In the genomic region with DNA sequence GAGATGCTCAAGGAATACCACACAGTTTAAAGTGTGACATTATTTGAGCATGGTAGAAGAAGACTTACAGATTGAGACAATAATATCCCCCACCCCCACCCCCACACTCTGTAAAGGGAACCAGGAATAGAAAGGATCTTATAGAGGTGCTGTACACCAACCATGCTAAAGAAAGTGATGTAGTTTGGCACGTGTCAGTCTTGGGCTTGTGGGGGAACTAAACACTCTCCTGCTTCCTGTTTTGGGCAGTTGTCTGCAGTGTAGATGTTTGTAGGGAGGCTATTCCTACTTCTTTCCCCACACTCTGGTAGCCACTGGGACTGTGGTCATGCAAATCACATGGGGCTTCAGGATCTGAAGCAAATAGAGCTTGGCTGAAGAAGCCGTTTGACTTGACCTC, we compare ENCODE assay signal across 28 mouse cellular contexts.
DNase-seq lines count a peak whose midpoint lies in the region; ATAC-seq and TF ChIP-seq lines count a peak whose summit lies in the region.
"Had no signal": no experiment of that assay in that cellular context is flagged by ENCODE, and none has a peak within 500 bp of the region (broad histone marks: within the 10 kb centered on the region; RNA-seq: fewer than 3 reads in every experiment).

No protein-coding gene starts in this region.

- no peak for TF ChIP-seq EP300 in heart, postnatal 0 days (IDR thresholded peaks at IDR 0.05; ENCODE audit: low read depth)

- ATAC-seq in cerebellum, adult (ENCODE audit: insufficient number of reproducible peaks, low FRiP score, low TSS enrichment): 0 out of 2 replicates have a peak, but pooled peaks have one; percentile 13
- ATAC-seq in heart, postnatal 0 days (ENCODE audit: insufficient read depth, low read depth): no peak
- ATAC-seq in heart, embryonic 11.5 days (replicated peaks; ENCODE audit: insufficient number of reproducible peaks, low FRiP score, low TSS enrichment): no peak
- ATAC-seq in megakaryocyte, adult 5-6 weeks (ENCODE audit: poor library complexity, severe bottlenecking): peak; percentile 82
- ATAC-seq: forebrain, embryonic 14.5 days; hindbrain, postnatal 0 days; intestine, embryonic 15.5 days; midbrain, embryonic 15.5 days; Patski had no signal

- H3K27me3 ChIP-seq in heart, postnatal 0 days (ENCODE audit: control insufficient read depth, insufficient read depth, low read length): no peaks in the 10 kb centered on the region
- H3K27me3 ChIP-seq in heart, embryonic 11.5 days (ENCODE audit: control insufficient read depth, insufficient read depth, low read length): no peaks in the 10 kb centered on the region
- H3K27me3 ChIP-seq: embryonic facial prominence, embryonic 12.5 days; hindbrain, embryonic 12.5 days; intestine, embryonic 15.5 days; limb, embryonic 12.5 days; midbrain, embryonic 15.5 days; Patski had no signal

- no peak overlapping the region for H3K4me3 ChIP-seq in heart, postnatal 0 days (ENCODE audit: low read depth, low read length)
- H3K4me3 ChIP-seq in heart, embryonic 11.5 days (ENCODE audit: low read depth, low read length): no peak overlapping the region
- no peak overlapping the region for H3K4me3 ChIP-seq in left cerebral cortex, adult 2 months
- H3K4me3 ChIP-seq: embryonic facial prominence, embryonic 12.5 days; hindbrain, embryonic 12.5 days; intestine, embryonic 15.5 days; limb, embryonic 12.5 days; midbrain, embryonic 10.5 days; midbrain, embryonic 15.5 days had no signal

- H3K9ac ChIP-seq in heart, postnatal 0 days (replicated peaks; ENCODE audit: low read depth, low read length): no peak overlapping the region
- no peak overlapping the region for H3K9ac ChIP-seq in heart, embryonic 11.5 days (ENCODE audit: low read depth, low read length)
- H3K9ac ChIP-seq: embryonic facial prominence, embryonic 12.5 days; hindbrain, embryonic 12.5 days; intestine, embryonic 15.5 days; limb, embryonic 12.5 days; midbrain, embryonic 15.5 days had no signal

- H3K4me2 ChIP-seq in heart, postnatal 0 days (ENCODE audit: low read depth, low read length): peak overlapping the region; percentile 6
- no peak overlapping the region for H3K4me2 ChIP-seq in heart, embryonic 11.5 days
- H3K4me2 ChIP-seq: embryonic facial prominence, embryonic 12.5 days; hindbrain, embryonic 12.5 days; intestine, embryonic 15.5 days; limb, embryonic 12.5 days; liver, embryonic 11.5 days; midbrain, embryonic 15.5 days had no signal

- TF ChIP-seq CTCF in heart, postnatal 0 days (IDR thresholded peaks at IDR 0.05; ENCODE audit: low read depth): no peak
- no peak for TF ChIP-seq CTCF in left cerebral cortex, adult 2 months (IDR thresholded peaks at IDR 0.05)

- no peak for DNase-seq in cerebellum, postnatal 10 days
- no peak for DNase-seq in heart, postnatal 0 days (ENCODE audit: low spot score)
- no peak for DNase-seq in layer of hippocampus, adult 11-12 months (ENCODE audit: low spot score)
- no peak for DNase-seq in embryo, embryonic 11 days
- no peak for DNase-seq in left cerebral cortex, adult 2 months (ENCODE audit: extremely low spot score in 1 of 2, low spot score in 2 of 2)
- DNase-seq: adrenal gland, postnatal 14 days; cerebellum, adult 18-20 months; gastrocnemius, postnatal 14 days; kidney, adult 2 months; kidney, postnatal 10 days; right cerebral cortex, adult 18-20 months; spleen, adult 18-20 months; thymus, adult 2 months; thymus, postnatal 36 days had no signal

- WGBS in heart, postnatal 0 days: 13% methylated on average over 2 of the region's 2 CpGs
- WGBS in heart, embryonic 11.5 days (ENCODE audit: insufficient replicate concordance): 67% methylated on average over 2 of the region's 2 CpGs

- intact Hi-C loops in left cerebral cortex, adult 2 months (cut with DNase I): no loop called here

- H3K9me3 ChIP-seq in heart, postnatal 0 days (replicated peaks; ENCODE audit: control insufficient read depth, low read length): no peaks in the 10 kb centered on the region
- no peaks in the 10 kb centered on the region for H3K9me3 ChIP-seq in heart, embryonic 11.5 days (replicated peaks; ENCODE audit: control insufficient read depth, low read length)
- H3K9me3 ChIP-seq: embryonic facial prominence, embryonic 12.5 days; hindbrain, embryonic 12.5 days; intestine, embryonic 15.5 days; limb, embryonic 12.5 days; midbrain, embryonic 10.5 days; midbrain, embryonic 15.5 days had no signal

- no peaks in the 10 kb centered on the region for H3K36me3 ChIP-seq in heart, postnatal 0 days (replicated peaks; ENCODE audit: control insufficient read depth, insufficient read depth, low read length)
- no peaks in the 10 kb centered on the region for H3K36me3 ChIP-seq in heart, embryonic 11.5 days (ENCODE audit: control insufficient read depth, insufficient read depth, low read length)
- H3K36me3 ChIP-seq: embryonic facial prominence, embryonic 12.5 days; hindbrain, embryonic 12.5 days; intestine, embryonic 15.5 days; limb, embryonic 12.5 days; midbrain, embryonic 10.5 days; midbrain, embryonic 15.5 days had no signal

- no peak overlapping the region for H3K27ac ChIP-seq in heart, postnatal 0 days (ENCODE audit: low read depth)
- H3K27ac ChIP-seq in heart, embryonic 11.5 days (ENCODE audit: low read depth, low read length): no peak overlapping the region
- H3K27ac ChIP-seq in left cerebral cortex, adult 2 months: no peak overlapping the region
- H3K27ac ChIP-seq: embryonic facial prominence, embryonic 12.5 days; hindbrain, embryonic 12.5 days; hindbrain, postnatal 0 days; intestine, embryonic 15.5 days; limb, embryonic 12.5 days; macrophage; midbrain, embryonic 10.5 days; midbrain, embryonic 15.5 days had no signal

- peaks cover 31% of the 10 kb centered on the region for H3K4me1 ChIP-seq in heart, postnatal 0 days (ENCODE audit: control insufficient read depth, insufficient read depth)
- H3K4me1 ChIP-seq in heart, embryonic 11.5 days (ENCODE audit: control insufficient read depth, insufficient read depth, low read length): no peaks in the 10 kb centered on the region
- H3K4me1 ChIP-seq: embryonic facial prominence, embryonic 12.5 days; hindbrain, embryonic 12.5 days; intestine, embryonic 15.5 days; limb, embryonic 12.5 days; midbrain, embryonic 10.5 days; midbrain, embryonic 15.5 days had no signal

Comparison
In these comparisons a context has a peak if more than half of its experiments do, and no peak if none do; other contexts are left out.
1. ATAC-seq: peak in cerebellum, adult (single experiment) and megakaryocyte, adult 5-6 weeks (single experiment); none in heart, postnatal 0 days (single experiment) and heart, embryonic 11.5 days (single experiment).